Mouse (Mus musculus) forebrain, embryonic 16.5 days (tissue): Measurements from ENCODE around the gene Hid1. TPM values are rescaled to one million over a fixed set of nuclear protein-coding genes. Genes with fewer than 3 reads are reported as not detected.
A peak's percentile ranks its signal among the peaks of the same experiment; 100 is the strongest.

Experiments used
- ATAC-seq: fragments of 200-750 bp; cut with Nextera tagmentation; 2 replicates; pipeline ENCODE4 v1.8.0; 2017; ENCODE audit warnings: mild to moderate bottlenecking, moderate library complexity
- H3K27ac ChIP-seq: fragments of 300-500 bp; sonication (generic); 2 replicates; pipeline ENCODE4 v1.5.1; 2014; ENCODE audit warnings: low read length, control low read depth
- H3K27me3 ChIP-seq: fragments of 300-500 bp; sonication (generic); replicated peaks from 2 replicates; pipeline ENCODE4 v1.6.1; 2014; ENCODE audit warnings: low read length; ENCODE audit not compliant: control insufficient read depth, insufficient read depth
- H3K36me3 ChIP-seq: fragments of 300-500 bp; sonication (generic); 2 replicates; pipeline ENCODE4 v1.6.1; 2014; ENCODE audit not compliant: control insufficient read depth, insufficient read depth
- H3K4me1 ChIP-seq: fragments of 300-500 bp; sonication (generic); replicated peaks from 2 replicates; pipeline ENCODE4 v1.6.1; 2014; ENCODE audit warnings: low read length; ENCODE audit not compliant: control insufficient read depth, insufficient read depth
- H3K4me2 ChIP-seq: fragments of 300-500 bp; sonication (generic); 2 replicates; pipeline ENCODE4 v1.6.1; 2014; ENCODE audit warnings: mild to moderate bottlenecking, low read length, control low read depth
- H3K4me3 ChIP-seq: fragments of 300-500 bp; sonication (generic); replicated peaks from 2 replicates; pipeline ENCODE4 v1.5.1; 2014; ENCODE audit warnings: mild to moderate bottlenecking, low read length, control low read depth
- H3K9ac ChIP-seq: fragments of 300-500 bp; sonication (generic); replicated peaks from 2 replicates; pipeline ENCODE4 v1.6.1; 2014; ENCODE audit warnings: low read depth, low read length, control low read depth
- H3K9me3 ChIP-seq: fragments of 300-500 bp; sonication (generic); 2 replicates; pipeline ENCODE4 v1.6.1; 2016; ENCODE audit warnings: low read length; ENCODE audit not compliant: control insufficient read depth
- WGBS: fragments of 180-500 bp; shearing (Covaris S2); extraction: QIAGEN DNeasy Blood & Tissue Kit; methylation state at CpG from one replicate; pipeline ENCODE4 v1.1.7; 2014; 5-methylcytosine and 5-hydroxymethylcytosine counted together
- polyA plus RNA-seq: library from polyadenylated mRNA; unstranded; fragments of >200 nt; fragmentation: Nextera tagmentation; extraction: Ambion mirVana; gene quantifications from 2 replicates; pipeline ENCODE4 v1.2.1, GENCODE M21; 2015

Hid1 gene
- 46.6 and 58.2 TPM in 2 replicates for polyA plus RNA-seq

DNA sequence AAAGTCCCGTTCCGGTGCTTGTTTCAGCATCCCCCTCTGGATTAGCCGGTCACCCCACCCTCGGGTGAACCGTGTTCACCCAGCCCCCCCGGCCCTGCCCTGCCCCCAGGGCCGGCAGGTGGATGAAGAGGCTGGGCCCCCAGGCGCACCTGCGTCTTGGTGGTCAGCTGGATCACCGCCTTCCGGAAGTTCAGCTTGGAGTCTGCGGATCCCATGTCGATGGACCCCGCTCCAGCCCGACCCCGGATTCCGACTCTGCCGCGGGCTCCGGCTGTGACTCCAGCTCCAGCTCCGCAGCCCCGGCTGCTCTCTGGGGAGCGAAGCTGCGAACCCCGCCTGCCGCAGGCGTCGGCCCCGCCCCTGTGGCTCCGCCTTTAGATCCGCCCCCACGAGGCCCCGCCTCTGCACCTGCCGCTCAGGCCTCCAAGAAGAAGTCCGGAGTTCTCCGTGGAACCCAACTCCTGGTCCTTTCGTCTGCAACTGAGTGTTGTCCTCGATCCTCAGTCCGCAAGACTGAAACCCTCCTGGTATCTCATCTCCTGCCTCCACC lies at the start of gene Hid1:
Hid1 (minus strand) TSS at position 362 of the 550 bp plus-strand sequence.
- peak within 1 kb of the TSS; percentile 72 for H3K9ac ChIP-seq
- no peaks in the 10 kb centered on the region for H3K36me3 ChIP-seq
- H3K27ac ChIP-seq = peak within 1 kb of the TSS; percentile 68
- no peaks in the 10 kb centered on the region for H3K27me3 ChIP-seq
- peak within 1 kb of the TSS; percentile 81 for H3K4me3 ChIP-seq
- peaks cover 18% of the 10 kb centered on the region for H3K4me1 ChIP-seq
- H3K9me3 ChIP-seq = no peaks in the 10 kb centered on the region
- ATAC-seq = peak; percentile 85
- under 1% methylated on average over 38 of the region's 39 CpGs for WGBS
- H3K4me2 ChIP-seq = peak within 1 kb of the TSS; percentile 95

DNA sequence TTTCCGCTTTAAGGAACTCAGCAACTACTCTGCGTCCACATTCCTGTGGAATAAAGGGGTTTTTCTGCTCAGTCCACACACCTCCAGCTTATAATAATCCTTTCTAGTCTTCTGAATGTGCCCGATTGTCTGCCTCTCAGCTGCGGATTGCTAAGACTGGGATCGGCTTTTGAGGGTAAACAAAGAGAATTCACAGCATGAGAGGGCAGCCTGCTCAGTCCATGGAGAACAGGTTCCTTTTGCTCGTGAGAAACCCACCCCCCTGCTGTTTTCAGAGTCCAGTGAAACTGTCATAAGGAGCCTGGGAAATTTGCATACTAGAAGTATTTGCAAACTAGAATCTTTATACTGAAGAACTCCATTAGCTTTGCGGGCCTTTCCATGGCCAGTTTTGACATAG lies 42.0 kb upstream of the Hid1 start:
- Histone ChIP-seq H3K4me2 (no peak overlapping the region), H3K27ac (peak overlapping the region; percentile 34; the same call in 1 of the 2 replicates), H3K27me3 (no peaks in the 10 kb centered on the region), H3K36me3 (no peaks in the 10 kb centered on the region), H3K9ac (no peak overlapping the region; the same call in 1 of the 2 replicates), H3K4me1 (peaks cover 29% of the 10 kb centered on the region), H3K4me3 (no peak overlapping the region), H3K9me3 (no peaks in the 10 kb centered on the region)
- WGBS = 8% methylated on average over 7 of the region's 7 CpGs
- no peak for ATAC-seq

DNA sequence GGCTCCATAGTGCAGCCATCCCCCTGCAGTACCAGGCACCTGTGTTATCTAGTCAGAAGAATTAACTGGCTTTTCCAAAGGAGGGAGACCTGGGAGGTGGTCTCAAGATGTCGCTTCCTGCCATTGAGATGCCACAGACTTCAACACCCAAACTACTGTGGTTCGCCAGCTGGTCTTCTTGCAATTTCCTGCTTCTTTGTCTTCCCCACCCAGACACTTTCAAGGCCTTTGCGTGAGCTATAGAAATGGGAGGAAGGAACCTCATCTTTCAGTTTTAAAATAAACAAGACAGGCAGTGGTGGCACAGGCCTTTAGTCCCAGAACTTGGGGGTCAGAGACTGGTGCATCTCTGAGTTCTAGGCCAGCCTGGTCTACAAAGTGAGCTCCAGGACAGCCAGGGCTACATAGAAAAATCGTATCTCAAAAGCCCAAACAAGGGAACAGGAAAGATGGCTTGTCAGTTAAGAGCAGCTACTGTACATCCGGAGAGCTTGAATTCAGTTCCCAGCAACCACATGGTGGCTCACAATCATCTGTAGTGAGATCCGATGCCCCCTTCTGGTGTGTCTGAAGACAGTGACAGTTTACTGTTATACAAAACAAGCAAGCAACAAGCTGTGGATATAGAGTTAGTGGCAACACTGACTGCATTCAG lies 40.8 kb upstream of the Hid1 start:
- ATAC-seq = no peak
- Histone ChIP-seq H3K4me2 (no peak overlapping the region), H3K36me3 (no peaks in the 10 kb centered on the region), H3K9me3 (no peaks in the 10 kb centered on the region), H3K27me3 (no peaks in the 10 kb centered on the region), H3K9ac (no peak overlapping the region), H3K4me1 (peaks cover 30% of the 10 kb centered on the region), H3K4me3 (no peak overlapping the region), H3K27ac (no peak overlapping the region)
- 66% methylated on average over 6 of the region's 6 CpGs for WGBS

DNA sequence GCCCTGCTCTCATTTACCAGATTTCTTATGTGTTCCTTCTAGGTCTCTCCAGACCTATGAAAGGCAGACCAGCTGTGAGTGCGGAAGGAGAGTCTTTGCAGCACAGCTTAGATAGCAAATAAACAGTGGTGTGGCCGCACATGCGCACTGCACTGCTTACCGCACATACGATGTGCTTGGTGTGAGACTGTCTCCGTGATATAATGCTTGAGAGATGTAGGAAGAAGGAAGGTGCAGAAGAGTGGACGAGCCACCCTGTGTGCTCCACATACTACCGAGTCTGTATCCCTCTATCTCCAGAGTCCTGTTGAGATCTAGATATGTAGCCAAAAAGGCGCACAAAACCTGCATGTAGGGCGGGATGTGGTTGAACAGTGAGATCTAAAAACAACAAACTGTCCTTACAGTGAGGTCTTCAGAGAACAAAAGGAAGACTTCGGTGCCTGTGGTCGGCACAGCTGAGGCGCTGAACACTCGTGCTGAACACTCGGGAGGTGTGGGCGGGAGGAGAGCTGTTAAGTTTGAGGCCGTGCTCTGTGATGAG lies 39.4 kb upstream of the Hid1 start:
- WGBS = 93% methylated on average over 17 of the region's 17 CpGs
- Histone ChIP-seq H3K27me3 (no peaks in the 10 kb centered on the region), H3K27ac (no peak overlapping the region), H3K36me3 (no peaks in the 10 kb centered on the region), H3K4me3 (no peak overlapping the region), H3K9me3 (no peaks in the 10 kb centered on the region), H3K9ac (no peak overlapping the region), H3K4me2 (no peak overlapping the region), H3K4me1 (peaks cover 29% of the 10 kb centered on the region)
- ATAC-seq = no peak

DNA sequence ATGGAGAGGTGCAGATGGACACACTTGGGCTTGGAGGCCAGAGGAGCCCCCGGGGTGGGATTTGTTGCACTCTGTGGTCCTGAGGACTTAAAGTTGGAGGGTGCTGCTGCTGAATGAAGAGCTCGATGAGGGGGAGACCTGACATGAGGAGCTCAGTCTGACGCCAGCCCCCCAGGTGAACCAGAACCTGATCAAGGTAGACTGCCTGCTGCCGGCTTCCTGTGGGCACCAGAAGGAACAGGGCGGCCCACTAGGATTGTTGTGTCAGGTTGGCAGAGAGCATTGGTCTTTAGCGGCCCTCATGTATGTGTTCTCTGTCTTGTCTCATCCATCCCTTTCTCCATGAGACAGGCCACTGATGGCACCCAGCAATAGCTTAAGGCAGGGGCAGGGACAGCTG lies 38.2 kb upstream of the Hid1 start:
- 93% methylated on average over 6 of the region's 6 CpGs for WGBS
- Histone ChIP-seq H3K9ac (no peak overlapping the region), H3K27me3 (no peaks in the 10 kb centered on the region), H3K4me3 (no peak overlapping the region), H3K36me3 (no peaks in the 10 kb centered on the region), H3K4me2 (no peak overlapping the region), H3K4me1 (peaks cover 28% of the 10 kb centered on the region), H3K27ac (no peak overlapping the region), H3K9me3 (no peaks in the 10 kb centered on the region)
- no peak for ATAC-seq

DNA sequence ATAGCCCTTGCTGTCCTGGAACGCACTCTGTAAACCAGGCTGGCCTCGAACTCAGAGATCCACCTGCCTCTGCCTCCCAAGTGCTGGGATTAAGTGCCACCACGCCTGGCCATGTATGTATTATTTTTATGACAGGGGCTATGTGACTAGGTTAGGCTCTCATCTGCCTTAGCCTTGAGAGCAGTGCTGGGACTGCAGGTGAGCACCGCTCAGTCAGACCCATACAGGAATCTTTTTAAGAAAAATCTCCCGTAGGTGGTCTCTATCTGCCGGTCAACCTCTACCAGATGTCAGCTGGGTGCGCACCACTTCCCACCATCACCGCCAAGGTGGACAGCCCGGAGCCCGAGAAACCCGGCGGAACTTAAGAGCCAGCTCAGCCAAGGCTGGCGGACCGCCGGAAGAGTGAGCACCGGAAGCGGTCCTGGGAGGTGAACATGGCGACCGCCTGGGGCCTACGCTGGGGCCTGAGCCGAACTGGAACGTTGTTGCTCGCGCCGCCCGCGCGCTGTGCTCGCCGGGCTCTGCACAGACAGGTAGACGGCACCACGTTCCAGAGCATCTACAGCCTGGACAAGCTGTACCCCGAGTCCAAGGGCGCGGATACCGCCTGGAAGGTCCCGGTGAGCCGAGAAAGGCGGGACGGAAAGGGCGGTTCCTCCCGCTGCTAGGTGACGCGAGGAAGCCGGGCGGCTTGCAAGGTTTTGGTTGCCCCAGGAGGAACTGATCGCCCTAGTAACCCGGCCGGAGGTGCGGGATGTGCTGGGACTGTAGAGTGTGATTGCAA lies 36.0 kb upstream of the Hid1 start, which contains the start of gene Mrpl58:
Mrpl58 (plus strand) TSS at position 415 of the 787 bp plus-strand sequence.
- H3K9ac ChIP-seq = peak within 1 kb of the TSS; percentile 96
- peaks cover 19% of the 10 kb centered on the region for H3K4me1 ChIP-seq
- H3K4me2 ChIP-seq = peak within 1 kb of the TSS; percentile 87
- H3K9me3 ChIP-seq = no peaks in the 10 kb centered on the region
- 2% methylated on average over 50 of the region's 50 CpGs for WGBS
- peak within 1 kb of the TSS; percentile 84 for H3K27ac ChIP-seq
- H3K36me3 ChIP-seq = no peaks in the 10 kb centered on the region
- no peaks in the 10 kb centered on the region for H3K27me3 ChIP-seq
- ATAC-seq = peak; percentile 87
- H3K4me3 ChIP-seq = peak within 1 kb of the TSS; percentile 81

DNA sequence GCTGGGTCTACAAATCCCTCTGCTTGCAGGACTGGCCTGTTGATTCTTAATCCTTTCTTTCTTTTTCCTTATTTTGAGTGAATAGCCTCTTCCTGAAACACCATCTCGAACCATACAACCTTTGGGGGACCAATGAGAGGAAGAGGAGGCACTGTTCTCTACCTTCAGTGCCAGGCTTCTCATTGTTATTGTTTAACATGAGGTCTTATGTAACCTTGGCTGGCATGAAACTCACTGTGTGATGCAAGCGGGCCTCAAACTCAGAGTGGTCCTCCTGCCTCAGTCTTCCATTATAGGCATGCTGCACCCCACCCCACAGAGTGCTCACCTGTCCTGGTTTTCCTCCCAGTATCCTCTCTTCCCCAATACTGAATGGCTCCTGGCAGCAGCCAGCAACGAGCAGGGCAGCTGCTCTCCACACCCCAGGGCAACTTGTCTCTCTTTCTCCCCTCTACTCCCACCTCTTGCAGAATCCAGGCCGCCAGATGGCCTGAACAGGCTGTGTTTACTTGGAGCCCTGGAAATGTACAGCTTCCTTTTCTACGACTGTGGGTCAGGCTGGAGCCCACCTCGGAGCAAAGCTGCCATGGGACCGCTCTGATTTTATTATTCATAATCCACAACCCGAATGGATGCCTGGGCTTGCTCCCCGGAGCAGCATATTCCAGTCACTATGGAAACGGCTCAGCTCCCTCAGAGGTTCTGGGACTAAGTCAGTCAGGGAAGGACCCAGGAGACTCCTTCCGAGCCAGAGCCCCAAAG lies 33.3 kb upstream of the Hid1 start:
- Histone ChIP-seq H3K36me3 (0 out of 2 replicates have a peak, but pooled peaks cover under 1% of the 10 kb centered on the region), H3K4me3 (no peak overlapping the region), H3K27ac (no peak overlapping the region; the same call in 1 of the 2 replicates), H3K4me2 (no peak overlapping the region), H3K9ac (no peak overlapping the region), H3K9me3 (no peaks in the 10 kb centered on the region), H3K4me1 (peaks cover 19% of the 10 kb centered on the region), H3K27me3 (no peaks in the 10 kb centered on the region)
- 0 out of 2 replicates have a peak, but pooled peaks have one; percentile 35 for ATAC-seq
- 44% methylated on average over 11 of the region's 11 CpGs for WGBS

DNA sequence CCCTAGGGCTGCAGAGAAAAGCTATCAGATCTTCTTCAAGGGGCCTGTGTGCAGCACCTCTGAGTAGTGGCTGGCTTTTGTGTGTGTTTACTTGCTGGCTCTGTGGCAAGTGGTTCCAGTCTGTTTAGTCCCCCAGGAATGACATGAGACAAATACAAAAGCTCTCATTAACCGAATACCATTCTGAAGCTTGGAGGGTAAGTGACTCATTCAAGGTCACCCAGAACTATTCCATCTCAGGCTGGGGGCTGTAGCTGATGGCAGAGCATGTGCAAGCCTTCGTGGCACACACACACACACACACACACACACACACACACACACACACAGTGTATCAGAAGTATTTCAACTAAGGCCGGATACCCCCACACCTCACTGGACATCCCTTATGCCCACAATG lies 32.6 kb upstream of the Hid1 start:
- H3K4me1 ChIP-seq = peaks cover 19% of the 10 kb centered on the region
- H3K4me3 ChIP-seq = no peak overlapping the region
- ATAC-seq = no peak
- H3K36me3 ChIP-seq = 0 out of 2 replicates have a peak, but pooled peaks cover 4% of the 10 kb centered on the region
- 71% methylated on average over 3 of the region's 3 CpGs for WGBS
- H3K27me3 ChIP-seq = no peaks in the 10 kb centered on the region
- no peak overlapping the region for H3K9ac ChIP-seq
- H3K27ac ChIP-seq = no peak overlapping the region
- no peaks in the 10 kb centered on the region for H3K9me3 ChIP-seq
- H3K4me2 ChIP-seq = no peak overlapping the region
